Mouse (Mus musculus) telencephalon, adult 2 months (tissue): ENCODE measurements at regions not wholly inside any gene's neighbourhood (a gene's known extent, or its start where the extent isn't known, plus 50 kb on each side); places are given as distances from the start of the nearest gene placed in this dataset.

Experiments used
- DNase-seq: peaks from one replicate; pipeline ENCODE4 v3.0.0-alpha.2; 2011; ENCODE audit warnings: low read depth, low spot score

- no peak for DNase-seq
Measured at GRCm38 (mm10) chr15:62432742-62433245, 1412.2 kb downstream of the Gsdmc2 start.

GRCm38 (mm10) chr15:62431150-62431678, 1413.8 kb downstream of the Gsdmc2 start:
- DNase-seq, result no peak

- DNase-seq, result no peak
Measured at GRCm38 (mm10) chr15:62422995-62423394, 1422.0 kb downstream of the Gsdmc2 start.

- no peak for DNase-seq
Measured at GRCm38 (mm10) chr15:62421073-62421851, 1423.7 kb downstream of the Gsdmc2 start.

GRCm38 (mm10) chr15:62416691-62417090, 1428.3 kb downstream of the Gsdmc2 start:
- no peak for DNase-seq

- no peak for DNase-seq
Measured at GRCm38 (mm10) chr15:62413694-62414093, 1431.3 kb downstream of the Gsdmc2 start.

GRCm38 (mm10) chr15:62402142-62402541, 1442.8 kb downstream of the Gsdmc2 start:
- no peak for DNase-seq

GRCm38 (mm10) chr15:62400984-62401609, 1443.9 kb downstream of the Gsdmc2 start:
- no peak for DNase-seq

- no peak for DNase-seq
Measured at GRCm38 (mm10) chr15:62399381-62399780, 1445.6 kb downstream of the Gsdmc2 start.

GRCm38 (mm10) chr15:62397009-62397408, 1448.0 kb downstream of the Gsdmc2 start:
- DNase-seq, result no peak

GRCm38 (mm10) chr15:62395377-62395776, 1449.6 kb downstream of the Gsdmc2 start:
- no peak for DNase-seq

GRCm38 (mm10) chr15:62393416-62393815, 1451.6 kb downstream of the Gsdmc2 start:
- DNase-seq, result no peak

- DNase-seq, result no peak
Measured at GRCm38 (mm10) chr15:62392839-62393238, 1452.1 kb downstream of the Gsdmc2 start.

GRCm38 (mm10) chr15:62392381-62392780, 1452.6 kb downstream of the Gsdmc2 start:
- DNase-seq, result no peak

GRCm38 (mm10) chr15:62389431-62390105, 1455.4 kb downstream of the Gsdmc2 start:
- no peak for DNase-seq

GRCm38 (mm10) chr15:62382233-62382632, 1459.4 kb upstream of the A1bg start:
- no peak for DNase-seq

- no peak for DNase-seq
Measured at GRCm38 (mm10) chr15:62374641-62375040, 1451.8 kb upstream of the A1bg start.

- DNase-seq, result no peak
Measured at GRCm38 (mm10) chr15:62361171-62361570, 1438.4 kb upstream of the A1bg start.

GRCm38 (mm10) chr15:62358338-62359239, 1435.8 kb upstream of the A1bg start:
- no peak for DNase-seq

GRCm38 (mm10) chr15:62353786-62354185, 1431.0 kb upstream of the A1bg start:
- DNase-seq, result no peak
